Mouse (Mus musculus) olfactory bulb, adult 2 months (tissue): Measurements from ENCODE around the gene Fam168a. TPM values are rescaled to one million over a fixed set of nuclear protein-coding genes. Genes with fewer than 3 reads are reported as not detected.
"Not testable (repeated sequence)": the region's sequence is repeated elsewhere in the genome, so short reads cannot be mapped to it uniquely, and the experiment has no call there.

Source experiments
- H3K27ac ChIP-seq: fragments of 200-500 bp; 2 replicates; pipeline ENCODE4 v1.5.1; 2012; ENCODE audit warnings: low read depth, low read length; ENCODE audit not compliant: insufficient read depth
- H3K4me1 ChIP-seq: fragments of 200-500 bp; 2 replicates; pipeline ENCODE4 v1.6.1; 2012; ENCODE audit warnings: low read length; ENCODE audit not compliant: control insufficient read depth, insufficient read depth
- H3K4me3 ChIP-seq: fragments of 200-500 bp; 2 replicates; pipeline ENCODE4 v1.5.1; 2012; ENCODE audit warnings: mild to moderate bottlenecking, low read depth, low read length, moderate library complexity; ENCODE audit not compliant: insufficient read depth
- CTCF ChIP-seq: fragments of 200-500 bp; IDR thresholded peaks from 2 replicates; pipeline ENCODE4 v1.5.1; 2012; ENCODE audit warnings: low read depth, mild to moderate bottlenecking, low read length, moderate library complexity; ENCODE audit not compliant: insufficient read depth
- POLR2A ChIP-seq: fragments of 200-500 bp; IDR thresholded peaks from 2 replicates; pipeline ENCODE4 v1.6.1; 2012; ENCODE audit warnings: mild to moderate bottlenecking, low read depth, low read length, moderate library complexity; ENCODE audit not compliant: insufficient read depth
- WGBS: fragments of 180-500 bp; shearing (Covaris S2); methylation state at CpG from one replicate; pipeline ENCODE4 v1.1.7; 2018; 5-methylcytosine and 5-hydroxymethylcytosine counted together
- polyA plus RNA-seq: library from polyadenylated mRNA; stranded (reverse); fragments of >200 nt; gene quantifications from 2 replicates; pipeline ENCODE4 v1.2.4, GENCODE M21; 2012; ENCODE audit warnings: low replicate concordance; ENCODE audit not compliant: missing spikeins, insufficient read depth, insufficient read length

Gene Fam168a
- polyA plus RNA-seq, 1 experiment: not detected

GRCm38 (mm10) chr7:100732341-100733050 is 26.1 kb downstream of the Fam168a start:
- Histone ChIP-seq H3K4me3 (no peak overlapping the region), H3K27ac (no peak overlapping the region), H3K4me1 (peaks cover 2% of the 10 kb centered on the region)
- TF ChIP-seq POLR2A: no peak
- TF ChIP-seq CTCF: no peak
- 65% methylated on average over 6 of the region's 6 CpGs for WGBS

- no peak overlapping the region for H3K4me3 ChIP-seq
- H3K27ac ChIP-seq: no peak overlapping the region
- 58% methylated on average over 7 of the region's 7 CpGs for WGBS
- TF ChIP-seq CTCF (no peak), POLR2A (no peak)
- peaks cover 2% of the 10 kb centered on the region for H3K4me1 ChIP-seq
Observed at GRCm38 (mm10) chr7:100733051-100733813, 26.8 kb downstream of the Fam168a start.

GRCm38 (mm10) chr7:100734201-100734600 is 27.8 kb downstream of the Fam168a start:
- Histone ChIP-seq H3K27ac (no peak overlapping the region), H3K4me3 (no peak overlapping the region), H3K4me1 (peaks cover 2% of the 10 kb centered on the region)
- TF ChIP-seq POLR2A (no peak), CTCF (no peak)
- WGBS: 22% methylated on average over 6 of the region's 6 CpGs

GRCm38 (mm10) chr7:100734905-100735304 is 28.5 kb downstream of the Fam168a start:
- not testable (repeated sequence) for H3K27ac ChIP-seq, H3K4me1 ChIP-seq, H3K4me3 ChIP-seq
- WGBS: 100% methylated on average over 1 of the region's 2 CpGs

GRCm38 (mm10) chr7:100736131-100736530 is 29.7 kb downstream of the Fam168a start:
- Histone ChIP-seq H3K27ac (no peak overlapping the region), H3K4me3 (no peak overlapping the region), H3K4me1 (peaks cover 2% of the 10 kb centered on the region)
- TF ChIP-seq CTCF (no peak), POLR2A (no peak)
- WGBS: 79% methylated on average over 3 of the region's 3 CpGs

GRCm38 (mm10) chr7:100744372-100744771 is 37.9 kb downstream of the Fam168a start:
- H3K27ac ChIP-seq: no peak overlapping the region
- 88% methylated on average over 2 of the region's 2 CpGs for whole genome bisulfite sequencing
- TF ChIP-seq POLR2A (no peak), CTCF (no peak)

GRCm38 (mm10) chr7:100750101-100750500 is 43.7 kb downstream of the Fam168a start:
- no peaks in the 10 kb centered on the region for H3K4me1 ChIP-seq
- 63% methylated on average over 2 of the region's 2 CpGs for WGBS
- no peak overlapping the region for H3K4me3 ChIP-seq
- no peak for TF ChIP-seq POLR2A
- TF ChIP-seq CTCF: no peak
- H3K27ac ChIP-seq: no peak overlapping the region

More at GRCm38 (mm10) chr7:100744372-100744771, 37.9 kb downstream of the Fam168a start:
- Histone ChIP-seq H3K4me1 (no peaks in the 10 kb centered on the region), H3K4me3 (no peak overlapping the region)

- Histone ChIP-seq H3K27ac (no peak overlapping the region), H3K4me1 (no peaks in the 10 kb centered on the region), H3K4me3 (no peak overlapping the region)
- TF ChIP-seq POLR2A (no peak), CTCF (no peak)
- WGBS: 72% methylated on average over 7 of the region's 7 CpGs
Observed at GRCm38 (mm10) chr7:100758718-100759117, 52.3 kb downstream of the Fam168a start.

- no peaks in the 10 kb centered on the region for H3K4me1 ChIP-seq
- TF ChIP-seq CTCF: no peak
- no peak for TF ChIP-seq POLR2A
- no peak overlapping the region for H3K4me3 ChIP-seq
- H3K27ac ChIP-seq: no peak overlapping the region
Observed at GRCm38 (mm10) chr7:100762726-100763125, 56.3 kb downstream of the Fam168a start.
